Mouse (Mus musculus) liver, embryonic 14.5 days (tissue): Measurements from ENCODE around the gene Zfp945. TPM values are rescaled to one million over a fixed set of nuclear protein-coding genes. Genes with fewer than 3 reads are reported as not detected.

Experiments used
- ATAC-seq: fragments of 200-750 bp; cut with Nextera tagmentation; 2 replicates; pipeline ENCODE4 v1.8.0; 2017; ENCODE audit warnings: moderate number of reproducible peaks, mild to moderate bottlenecking, moderate library complexity; ENCODE audit not compliant: insufficient read depth
- DNase-seq, 3 experiments: peaks; one replicate each; pipeline ENCODE4 v3.0.0-alpha.2; 2012 to 2013; ENCODE audit warnings: low read depth in 3 of 3, low spot score in 3 of 3
- H3K27ac ChIP-seq: fragments of 300-500 bp; sonication (generic); 2 replicates; pipeline ENCODE4 v1.5.1; 2014; ENCODE audit warnings: moderate library complexity, mild to moderate bottlenecking, control low read depth, inconsistent platforms
- H3K27me3 ChIP-seq: fragments of 300-500 bp; sonication (generic); 2 replicates; pipeline ENCODE4 v1.6.1; 2014; ENCODE audit warnings: mild to moderate bottlenecking, low read length, moderate library complexity; ENCODE audit not compliant: control insufficient read depth, insufficient read depth
- H3K36me3 ChIP-seq: fragments of 300-500 bp; sonication (generic); replicated peaks from 2 replicates; pipeline ENCODE4 v1.6.1; 2014; ENCODE audit warnings: low read depth; ENCODE audit not compliant: control insufficient read depth, insufficient read depth
- H3K4me1 ChIP-seq, 2 experiments: fragments of 200-500 bp in 1 of 2; fragments of 300-500 bp in 1 of 2; sonication (generic) in 1 of 2; replicated peaks; 2 replicates each; pipeline ENCODE4 v1.6.1; 2012 to 2014; ENCODE audit warnings: antibody characterized with exemption in 1 of 2, inconsistent platforms in 1 of 2, low read length in 1 of 2; ENCODE audit not compliant: control insufficient read depth in 2 of 2, insufficient read depth in 2 of 2
- H3K4me2 ChIP-seq: fragments of 300-500 bp; sonication (generic); 2 replicates; pipeline ENCODE4 v1.6.1; 2014; ENCODE audit warnings: low read depth, mild to moderate bottlenecking, control low read depth, moderate library complexity
- H3K4me3 ChIP-seq, 2 experiments: fragments of 200-500 bp in 1 of 2; fragments of 300-500 bp in 1 of 2; sonication (generic) in 1 of 2; 2 replicates each; pipeline ENCODE4 v1.5.1; 2012 to 2014; ENCODE audit warnings: low read depth in 2 of 2, low read length in 2 of 2, mild to moderate bottlenecking in 2 of 2, control low read depth in 1 of 2, inconsistent platforms in 1 of 2, moderate library complexity in 1 of 2; ENCODE audit not compliant: insufficient read depth in 1 of 2
- H3K9ac ChIP-seq: fragments of 300-500 bp; sonication (generic); replicated peaks from 2 replicates; pipeline ENCODE4 v1.6.1; 2014; ENCODE audit warnings: mild to moderate bottlenecking, control low read depth, moderate library complexity
- H3K9me3 ChIP-seq: fragments of 300-500 bp; sonication (generic); 2 replicates; pipeline ENCODE4 v1.6.1; 2016; ENCODE audit warnings: low read length, mixed read lengths; ENCODE audit not compliant: control insufficient read depth
- CTCF ChIP-seq: IDR thresholded peaks from 2 replicates; pipeline ENCODE4 v1.5.1; 2016; ENCODE audit warnings: antibody characterized with exemption, low read depth, control low read depth
- EP300 ChIP-seq: IDR thresholded peaks from 2 replicates; pipeline ENCODE4 v1.6.1; 2016; ENCODE audit warnings: antibody characterized with exemption, low read depth
- WGBS: fragments of 180-500 bp; shearing (Covaris S2); extraction: QIAGEN DNeasy Blood & Tissue Kit; methylation state at CpG from one replicate; pipeline ENCODE4 v1.1.7; 2014; ENCODE audit not compliant: insufficient replicate concordance; 5-methylcytosine and 5-hydroxymethylcytosine counted together
- polyA plus RNA-seq, 2 experiments: library from polyadenylated mRNA; depleted of rRNA in 1 of 2; stranded (reverse) in 1 of 2; unstranded in 1 of 2; fragments of >200 nt; fragmentation: Nextera tagmentation in 1 of 2; extraction: Ambion mirVana in 1 of 2; gene quantifications; 2 replicates each; pipeline versions ENCODE4 v1.2.1 to v1.2.3; 2012 to 2014

Gene Zfp945
- polyA plus RNA-seq, 2 experiments = 0.87 to 1.9 TPM

GRCm38 (mm10) chr17:22866421-22866844 is 501 bp downstream of the Zfp945 start:
- Histone ChIP-seq H3K4me3 (peak overlapping the region; percentile 67 to 70), H3K27ac (no peak overlapping the region), H3K4me2 (peak overlapping the region; percentile 79), H3K27me3 (no peaks in the 10 kb centered on the region), H3K36me3 (no peaks in the 10 kb centered on the region), H3K9me3 (no peaks in the 10 kb centered on the region), H3K4me1 (peaks cover 0 to 6% of the 10 kb centered on the region in 2 experiments; a peak in 2 of 4 replicates), H3K9ac (peak overlapping the region; percentile 52)
- peak; percentile 27 to 42 (median 29) for DNase-seq
- TF ChIP-seq CTCF (no peak), EP300 (no peak)
- peak; percentile 54 for ATAC-seq
- under 1% methylated on average over 10 of the region's 10 CpGs for WGBS

GRCm38 (mm10) chr17:22821166-22821565 is 45.8 kb downstream of the Zfp945 start:
- TF ChIP-seq CTCF (no peak), EP300 (no peak)
- no peak overlapping the region for H3K9ac ChIP-seq
- H3K27ac ChIP-seq = no peak overlapping the region
- H3K4me1 ChIP-seq = no peaks in the 10 kb centered on the region
- no peaks in the 10 kb centered on the region for H3K27me3 ChIP-seq
- DNase-seq (no peak), ATAC-seq (no peak)
- 39% methylated on average over 4 of the region's 4 CpGs for WGBS
- no peaks in the 10 kb centered on the region for H3K9me3 ChIP-seq
- H3K4me3 ChIP-seq = no peak overlapping the region
- H3K36me3 ChIP-seq = no peaks in the 10 kb centered on the region
- no peak overlapping the region for H3K4me2 ChIP-seq

- DNase-seq = no peak
- no peak for TF ChIP-seq CTCF
- no peak for TF ChIP-seq EP300
- Histone ChIP-seq H3K4me3 (peak overlapping the region in 1 of 2 experiments; percentile 61; a peak in 2 of 4 replicates), H3K9me3 (no peaks in the 10 kb centered on the region), H3K36me3 (no peaks in the 10 kb centered on the region), H3K27ac (no peak overlapping the region), H3K4me2 (peak overlapping the region; percentile 61), H3K27me3 (no peaks in the 10 kb centered on the region), H3K9ac (no peak overlapping the region), H3K4me1 (no peaks in the 10 kb centered on the region)
- no peak for ATAC-seq
- 70% methylated on average over 3 of the region's 3 CpGs for WGBS
Measured at GRCm38 (mm10) chr17:22818199-22818595, 48.7 kb downstream of the Zfp945 start.

- peak; percentile 72 for ATAC-seq
Measured at GRCm38 (mm10) chr17:22817471-22818198, 49.3 kb downstream of the Zfp945 start.

GRCm38 (mm10) chr17:22799707-22800106 is 67.2 kb downstream of the Zfp945 start:
- DNase-seq = no peak
- no peak for TF ChIP-seq EP300
- TF ChIP-seq CTCF = peak; percentile 9; the same call in 1 of the 2 replicates

More at GRCm38 (mm10) chr17:22817471-22818198, 49.3 kb downstream of the Zfp945 start:
- Histone ChIP-seq H3K4me2 (peak overlapping the region; percentile 61), H3K4me3 (peak overlapping the region; percentile 61 to 85), H3K27me3 (no peaks in the 10 kb centered on the region), H3K9me3 (no peaks in the 10 kb centered on the region), H3K27ac (no peak overlapping the region), H3K9ac (peak overlapping the region; percentile 57), H3K36me3 (no peaks in the 10 kb centered on the region), H3K4me1 (no peaks in the 10 kb centered on the region)
- TF ChIP-seq CTCF = no peak
- TF ChIP-seq EP300 = no peak
- peak; percentile 36 to 55 (median 37) for DNase-seq
- under 1% methylated on average over 28 of the region's 28 CpGs for WGBS

More at GRCm38 (mm10) chr17:22799707-22800106, 67.2 kb downstream of the Zfp945 start:
- Histone ChIP-seq H3K4me2 (no peak overlapping the region), H3K27me3 (no peaks in the 10 kb centered on the region), H3K9me3 (no peaks in the 10 kb centered on the region), H3K27ac (no peak overlapping the region), H3K9ac (no peak overlapping the region), H3K4me3 (no peak overlapping the region), H3K36me3 (no peaks in the 10 kb centered on the region), H3K4me1 (no peaks in the 10 kb centered on the region)
- ATAC-seq = no peak
- 60% methylated on average over 2 of the region's 2 CpGs for WGBS

Other genes with a start within 250 kb of the Zfp945 start
- not detected in 2 replicates for gene Vmn2r113, start 75.8 kb upstream of the Zfp945 start, polyA plus RNA-seq (2012; rRNA removed)
- not detected in 2 replicates for gene Vmn2r113, start 75.8 kb upstream of the Zfp945 start, polyA plus RNA-seq (2014; fragmentation: Nextera tagmentation; extraction: Ambion mirVana)
- gene Vmn2r-ps130, start 194.0 kb upstream of the Zfp945 start, polyA plus RNA-seq (2012; rRNA removed) = not detected in 2 replicates
- gene Vmn2r-ps130, start 194.0 kb upstream of the Zfp945 start, polyA plus RNA-seq (2014; fragmentation: Nextera tagmentation; extraction: Ambion mirVana) = not detected in 2 replicates